10 mouse cellular contexts compared by ENCODE assay signal in genomic region chr4:41522788-41523187, GRCm38 (mm10). TPM values are rescaled to one million over a fixed set of nuclear protein-coding genes. Genes with fewer than 3 reads are reported as not detected.
A peak's percentile ranks its signal among the peaks of the same experiment; 100 is the strongest.
DNase-seq lines count a peak whose midpoint lies in the region; ATAC-seq lines count a peak whose summit lies in the region.
"Had no signal": no experiment of that assay in that cellular context is flagged by ENCODE, and none has a peak within 500 bp of the region (broad histone marks: within the 10 kb centered on the region; RNA-seq: fewer than 3 reads in every experiment).

No protein-coding gene starts in this region.

- no peak for ATAC-seq in heart, embryonic 11.5 days (replicated peaks; ENCODE audit: insufficient number of reproducible peaks, low FRiP score, low TSS enrichment)

- H3K9me3 ChIP-seq in heart, embryonic 11.5 days (replicated peaks; ENCODE audit: control insufficient read depth, low read length): no peaks in the 10 kb centered on the region
- H3K9me3 ChIP-seq: embryonic facial prominence, embryonic 13.5 days; neural tube, embryonic 12.5 days had no signal

- H3K27ac ChIP-seq in heart, embryonic 11.5 days (ENCODE audit: low read depth, low read length): no peak overlapping the region
- H3K27ac ChIP-seq: embryonic facial prominence, embryonic 13.5 days; neural tube, embryonic 12.5 days had no signal

- no peak overlapping the region for H3K4me2 ChIP-seq in heart, embryonic 11.5 days
- H3K4me2 ChIP-seq: embryonic facial prominence, embryonic 13.5 days; neural tube, embryonic 12.5 days had no signal

- H3K4me3 ChIP-seq in heart, embryonic 11.5 days (ENCODE audit: low read depth, low read length): no peak overlapping the region
- H3K4me3 ChIP-seq: embryonic facial prominence, embryonic 13.5 days; neural tube, embryonic 12.5 days had no signal

- WGBS in heart, embryonic 11.5 days (ENCODE audit: insufficient replicate concordance): 37% methylated on average over 5 of the region's 5 CpGs

- H3K27me3 ChIP-seq in heart, embryonic 11.5 days (ENCODE audit: control insufficient read depth, insufficient read depth, low read length): peaks cover 12% of the 10 kb centered on the region

- H3K36me3 ChIP-seq in heart, embryonic 11.5 days (ENCODE audit: control insufficient read depth, insufficient read depth, low read length): no peaks in the 10 kb centered on the region
- H3K36me3 ChIP-seq: embryonic facial prominence, embryonic 13.5 days had no signal

- H3K4me1 ChIP-seq in heart, embryonic 11.5 days (ENCODE audit: control insufficient read depth, insufficient read depth, low read length): no peaks in the 10 kb centered on the region

- no peak overlapping the region for H3K9ac ChIP-seq in heart, embryonic 11.5 days (ENCODE audit: low read depth, low read length)
- H3K9ac ChIP-seq: embryonic facial prominence, embryonic 13.5 days; neural tube, embryonic 12.5 days had no signal

- peak; percentile 37 for DNase-seq in heart, postnatal 4 days
- peak; percentile 63 for DNase-seq in 416B (ENCODE audit: low read depth)
- peak; percentile 59 for DNase-seq in ES-CJ7 (ENCODE audit: low read depth, low spot score)
- DNase-seq in embryo, embryonic 10.5 days (ENCODE audit: low spot score): peak; percentile 71
- peak; percentile 60 for DNase-seq in lung, postnatal 10 days
- no peak for DNase-seq in spleen, adult 12 weeks (ENCODE audit: low spot score)
- no peak for DNase-seq in urinary bladder, postnatal 4 days (ENCODE audit: low spot score in 2 of 2)

RNA-seq across cellular contexts. Expression of gene 1110017D15Rik, which starts 5.7 kb away (rescaled TPM):
- total RNA-seq in heart, postnatal 4 days (2021): not detected
- polyA plus RNA-seq in heart, embryonic 11.5 days (2014; fragmentation: Nextera tagmentation; extraction: Ambion mirVana): not detected in 2 replicates

RNA-seq across cellular contexts. Expression of gene AI464131, which starts 19.9 kb away (rescaled TPM):
- total RNA-seq in heart, postnatal 4 days (2021): 10 to 100 TPM in 1 of 2 experiments, 1 to 10 TPM in 1; 9.2 to 10.7 TPM
- polyA plus RNA-seq in heart, embryonic 11.5 days (2014; fragmentation: Nextera tagmentation; extraction: Ambion mirVana): 2.9 and 3.2 TPM in 2 replicates

RNA-seq across cellular contexts. Expression of gene Fam219a, which starts 46.5 kb away (rescaled TPM):
- total RNA-seq in heart, postnatal 4 days (2021): 10 to 100 TPM; 15.3 to 15.5 TPM
- polyA plus RNA-seq in heart, embryonic 11.5 days (2014; fragmentation: Nextera tagmentation; extraction: Ambion mirVana): 1.5 and 1.8 TPM in 2 replicates

RNA-seq across cellular contexts. Expression of gene Dnaic1, which starts 46.8 kb away (rescaled TPM):
- 1 to 10 TPM; 1.3 to 1.7 TPM for total RNA-seq in heart, postnatal 4 days (2021)
- polyA plus RNA-seq in heart, embryonic 11.5 days (2014; fragmentation: Nextera tagmentation; extraction: Ambion mirVana): 1.2 TPM in 2 replicates

RNA-seq across cellular contexts. Expression of gene Nudt2, which starts 57.8 kb away (rescaled TPM):
- total RNA-seq in heart, postnatal 4 days (2021): 10 to 100 TPM; 26.9 to 27.0 TPM
- 45.0 and 46.4 TPM in 2 replicates for polyA plus RNA-seq in heart, embryonic 11.5 days (2014; fragmentation: Nextera tagmentation; extraction: Ambion mirVana)

Comparison
In these comparisons a context has a peak if more than half of its experiments do, and no peak if none do; other contexts are left out.
1. DNase-seq: peak in heart, postnatal 4 days (single experiment), 416B (single experiment), ES-CJ7 (single experiment), embryo, embryonic 10.5 days (single experiment) and lung, postnatal 10 days (single experiment); none in spleen, adult 12 weeks (single experiment) and urinary bladder, postnatal 4 days (0 of 2).